In the genomic region with DNA sequence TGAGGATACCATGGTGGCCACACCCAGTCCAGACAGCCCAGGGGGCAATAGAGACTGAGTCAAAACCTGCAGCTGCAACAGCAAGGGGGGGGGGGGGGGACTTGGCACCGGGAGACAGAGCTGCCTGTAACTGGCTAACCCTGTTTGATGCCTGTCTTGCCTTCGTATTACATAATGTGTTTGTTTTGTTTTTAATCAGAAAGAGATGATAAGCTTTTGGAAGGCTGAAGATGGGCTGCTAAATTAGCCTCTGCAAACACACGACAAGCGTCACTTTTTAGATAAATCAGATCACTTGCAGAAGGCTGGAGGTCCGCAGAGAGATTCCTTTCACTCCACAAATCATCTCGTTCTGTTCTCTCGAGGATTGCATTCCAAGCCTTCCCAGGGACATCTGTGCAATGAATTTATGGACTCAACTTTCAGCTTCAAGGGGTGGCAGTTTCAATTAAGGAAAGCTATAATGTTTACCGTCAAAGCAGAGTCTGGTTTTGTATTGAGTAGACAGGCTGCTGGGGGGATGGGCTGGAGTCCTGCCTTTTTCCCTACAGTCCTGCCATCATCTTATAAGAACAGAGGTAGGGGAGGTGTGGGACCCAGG, we compare ENCODE assay signal across 16 mouse cellular contexts. TPM values are rescaled to one million over a fixed set of nuclear protein-coding genes. Genes with fewer than 3 reads are reported as not detected.
DNase-seq lines count a peak whose midpoint lies in the region; ATAC-seq and TF ChIP-seq lines count a peak whose summit lies in the region.
"Had no signal": no experiment of that assay in that cellular context is flagged by ENCODE, and none has a peak within 500 bp of the region (broad histone marks: within the 10 kb centered on the region; RNA-seq: fewer than 3 reads in every experiment).

No protein-coding gene starts in this region.

- 0 out of 2 replicates have a peak overlapping the region, but pooled peaks have one; percentile 1 for H3K4me2 ChIP-seq in heart, embryonic 15.5 days
- H3K4me2 ChIP-seq in embryonic facial prominence, embryonic 14.5 days (ENCODE audit: low read depth, low read length): no peak overlapping the region
- H3K4me2 ChIP-seq in myocyte (ENCODE audit: low read depth): peak overlapping the region; percentile 55
- no peak overlapping the region for H3K4me2 ChIP-seq in forebrain, embryonic 12.5 days
- H3K4me2 ChIP-seq: forebrain, embryonic 13.5 days had no signal

- ATAC-seq in heart, embryonic 15.5 days (replicated peaks; ENCODE audit: insufficient number of reproducible peaks, insufficient read depth, low FRiP score, low read depth): no peak
- ATAC-seq in embryonic facial prominence, embryonic 14.5 days (ENCODE audit: low read depth): 0 out of 2 replicates have a peak, but pooled peaks have one; percentile 16
- no peak for ATAC-seq in forebrain, embryonic 12.5 days (ENCODE audit: low FRiP score)
- ATAC-seq: forebrain, embryonic 13.5 days had no signal

- intact Hi-C loops in heart, postnatal 10 days (cut with DNase I): no loop called here

- H3ac ChIP-seq in myocyte (ENCODE audit: control insufficient read depth, insufficient read length): no peak overlapping the region

- H3K27ac ChIP-seq in heart, embryonic 15.5 days: no peak overlapping the region
- H3K27ac ChIP-seq in embryonic facial prominence, embryonic 14.5 days (replicated peaks; ENCODE audit: low read depth, low read length): no peak overlapping the region
- no peak overlapping the region for H3K27ac ChIP-seq in forebrain, embryonic 12.5 days
- H3K27ac ChIP-seq: forebrain, embryonic 13.5 days; macrophage had no signal

- no peak for TF ChIP-seq POLR2A in myocyte (IDR thresholded peaks at IDR 0.05; ENCODE audit: insufficient read length, low read depth)

- H3K36me3 ChIP-seq in heart, embryonic 15.5 days: no peaks in the 10 kb centered on the region
- no peaks in the 10 kb centered on the region for H3K36me3 ChIP-seq in embryonic facial prominence, embryonic 14.5 days (ENCODE audit: control insufficient read depth, insufficient read depth, low read length)
- peaks cover 6% of the 10 kb centered on the region for H3K36me3 ChIP-seq in myocyte (ENCODE audit: control insufficient read depth, insufficient read depth)
- no peaks in the 10 kb centered on the region for H3K36me3 ChIP-seq in forebrain, embryonic 12.5 days (replicated peaks)

- H3K4me1 ChIP-seq in heart, embryonic 15.5 days (replicated peaks): peaks cover 22% of the 10 kb centered on the region
- peaks cover 29% of the 10 kb centered on the region for H3K4me1 ChIP-seq in embryonic facial prominence, embryonic 14.5 days (ENCODE audit: control insufficient read depth, insufficient read depth, low read length)
- H3K4me1 ChIP-seq in forebrain, embryonic 12.5 days: peaks cover 22% of the 10 kb centered on the region

- no peak for DNase-seq in heart, postnatal 10 days
- DNase-seq in MN1 (ENCODE audit: low spot score): peak; percentile 79
- peak; percentile 44 for DNase-seq in embryonic facial prominence, embryonic 14.5 days (ENCODE audit: low spot score)
- DNase-seq in spleen, adult 12 weeks (ENCODE audit: low spot score): no peak
- DNase-seq in left cerebral cortex, adult 8-10 months (ENCODE audit: low spot score in 2 of 2): no peak
- DNase-seq: adrenal gland, adult 2 months; cerebellum, postnatal 14 days; gastrocnemius, postnatal 10 days; kidney, adult 11 months had no signal

- no peak overlapping the region for H3K4me3 ChIP-seq in heart, embryonic 15.5 days
- no peak overlapping the region for H3K4me3 ChIP-seq in embryonic facial prominence, embryonic 14.5 days (ENCODE audit: low read depth, low read length)
- H3K4me3 ChIP-seq in myocyte: no peak overlapping the region
- H3K4me3 ChIP-seq in forebrain, embryonic 12.5 days (replicated peaks): no peak overlapping the region
- H3K4me3 ChIP-seq: forebrain, embryonic 13.5 days had no signal

- peaks cover 47% of the 10 kb centered on the region for H3K27me3 ChIP-seq in heart, embryonic 15.5 days
- no peaks in the 10 kb centered on the region for H3K27me3 ChIP-seq in embryonic facial prominence, embryonic 14.5 days (replicated peaks; ENCODE audit: control insufficient read depth, insufficient read depth, low read length)
- H3K27me3 ChIP-seq in myocyte (ENCODE audit: control insufficient read depth, insufficient read depth, insufficient read length): no peaks in the 10 kb centered on the region
- H3K27me3 ChIP-seq in forebrain, embryonic 12.5 days: no peaks in the 10 kb centered on the region
- H3K27me3 ChIP-seq: forebrain, embryonic 13.5 days had no signal

- no peaks in the 10 kb centered on the region for H3K9me3 ChIP-seq in heart, embryonic 15.5 days (replicated peaks)
- H3K9me3 ChIP-seq in embryonic facial prominence, embryonic 14.5 days (ENCODE audit: control insufficient read depth, low read length): no peaks in the 10 kb centered on the region
- no peaks in the 10 kb centered on the region for H3K9me3 ChIP-seq in forebrain, embryonic 12.5 days
- H3K9me3 ChIP-seq: forebrain, embryonic 13.5 days had no signal

- 13% methylated on average over 8 of the region's 8 CpGs for WGBS in heart, embryonic 15.5 days
- 11% methylated on average over 8 of the region's 8 CpGs for WGBS in embryonic facial prominence, embryonic 14.5 days
- WGBS in forebrain, embryonic 12.5 days: 36% methylated on average over 8 of the region's 8 CpGs

- no peaks in the 10 kb centered on the region for H3K79me2 ChIP-seq in myocyte (ENCODE audit: control insufficient read depth, insufficient read depth)

- no peak overlapping the region for H3K9ac ChIP-seq in heart, embryonic 15.5 days
- no peak overlapping the region for H3K9ac ChIP-seq in embryonic facial prominence, embryonic 14.5 days (ENCODE audit: low read depth, low read length)
- H3K9ac ChIP-seq in forebrain, embryonic 12.5 days: no peak overlapping the region
- H3K9ac ChIP-seq: forebrain, embryonic 13.5 days had no signal

TF ChIP-seq in myocyte, 11 proteins besides CTCF, POLR2A, EP300 and RAD21:
- TF ChIP-seq E2F4 (IDR thresholded peaks at IDR 0.05; ENCODE audit: insufficient read depth): no peak
- TF ChIP-seq CEBPB (IDR thresholded peaks at IDR 0.05; ENCODE audit: insufficient read depth, poor library complexity, severe bottlenecking): peak; percentile 56; the same call in 1 of the 2 replicates

RNA-seq across cellular contexts. Expression of a gene that starts 12.7 kb away (rescaled TPM):
- 245 and 292 TPM in 2 replicates for polyA plus RNA-seq in heart, embryonic 15.5 days (2015; fragmentation: Nextera tagmentation; extraction: Ambion mirVana)
- 100 to 1,000 TPM; 278 to 279 TPM for total RNA-seq in heart, postnatal 10 days (2021)
- 343 and 350 TPM in 2 replicates for polyA plus RNA-seq in embryonic facial prominence, embryonic 14.5 days (2014; fragmentation: Nextera tagmentation; extraction: Ambion mirVana)
- 740 TPM for polyA plus RNA-seq in myocyte (2012; fragmentation: generic; extraction: Trizol)
- 274 and 306 TPM in 2 replicates for polyA plus RNA-seq in forebrain, embryonic 12.5 days (2016; fragmentation: Nextera tagmentation; extraction: Ambion mirVana)
- total RNA-seq in left cerebral cortex, adult 8-10 months (2022): 100 to 1,000 TPM; 226 to 249 (median 237) TPM

RNA-seq across cellular contexts. Expression of a gene that starts 21.2 kb away (rescaled TPM):
- 0.35 and 0.43 TPM in 2 replicates for polyA plus RNA-seq in heart, embryonic 15.5 days (2015; fragmentation: Nextera tagmentation; extraction: Ambion mirVana)
- total RNA-seq in heart, postnatal 10 days (2021): 1 to 10 TPM; 9.2 to 10.0 TPM
- 0.59 and 1.1 TPM in 2 replicates for polyA plus RNA-seq in embryonic facial prominence, embryonic 14.5 days (2014; fragmentation: Nextera tagmentation; extraction: Ambion mirVana)
- polyA plus RNA-seq in myocyte (2012; fragmentation: generic; extraction: Trizol): 29.7 TPM
- 0.13 TPM in 1 of 2 replicates, not detected in the other for polyA plus RNA-seq in forebrain, embryonic 12.5 days (2016; fragmentation: Nextera tagmentation; extraction: Ambion mirVana)
- total RNA-seq in left cerebral cortex, adult 8-10 months (2022): 1 to 10 TPM in 3 of 4 experiments, under 1 TPM in 1; 0.74 to 2.6 (median 1.6) TPM
- total RNA-seq: liver, adult 2 months; MEL had no signal
- polyA plus RNA-seq: liver, adult 2 months; macrophage had no signal

RNA-seq across cellular contexts. Expression of a gene that starts 57.8 kb away (rescaled TPM):
- polyA plus RNA-seq in heart, embryonic 15.5 days (2015; fragmentation: Nextera tagmentation; extraction: Ambion mirVana): 7.2 and 10.5 TPM in 2 replicates
- total RNA-seq in heart, postnatal 10 days (2021): 10 to 100 TPM; 32.3 to 32.6 TPM
- polyA plus RNA-seq in embryonic facial prominence, embryonic 14.5 days (2014; fragmentation: Nextera tagmentation; extraction: Ambion mirVana): 15.1 and 16.0 TPM in 2 replicates
- 72.1 TPM for polyA plus RNA-seq in myocyte (2012; fragmentation: generic; extraction: Trizol)
- 30.6 and 30.8 TPM in 2 replicates for polyA plus RNA-seq in forebrain, embryonic 12.5 days (2016; fragmentation: Nextera tagmentation; extraction: Ambion mirVana)
- 10 to 100 TPM; 39.0 to 44.9 (median 42.9) TPM for total RNA-seq in left cerebral cortex, adult 8-10 months (2022)

Comparison
In these comparisons a context has a peak if more than half of its experiments do, and no peak if none do; other contexts are left out.
1. H3K4me2 ChIP-seq: peak in heart, embryonic 15.5 days (single experiment) and myocyte (single experiment); none in embryonic facial prominence, embryonic 14.5 days (single experiment) and forebrain, embryonic 12.5 days (single experiment).
2. DNase-seq: peak in MN1 (single experiment) and embryonic facial prominence, embryonic 14.5 days (single experiment); none in heart, postnatal 10 days (0 of 2), spleen, adult 12 weeks (single experiment) and left cerebral cortex, adult 8-10 months (0 of 2).
3. RNA of a gene that starts 21.2 kb away (polyA plus RNA-seq): 29.7 TPM in myocyte (single experiment); 0.59 to 1.1 TPM in embryonic facial prominence, embryonic 14.5 days, 0.35 to 0.43 TPM in heart, embryonic 15.5 days and 0.13 TPM in forebrain, embryonic 12.5 days; every median in the first group is over 10 times any median in the second.